Mouse (Mus musculus) retina, embryonic 14.5 days (tissue): ENCODE measurements around the gene Foxo1.

Source experiments
- DNase-seq: peaks from one replicate; pipeline ENCODE4 v3.0.0-alpha.2; 2015; ENCODE audit warnings: low spot score

The Foxo1 gene

GRCm38 (mm10) chr3:52268737-52269513 is 789 bp downstream of the Foxo1 start:
- DNase-seq, result peak; percentile 49

GRCm38 (mm10) chr3:52269514-52270351 is 1.6 kb downstream of the Foxo1 start:
- peak; percentile 65 for DNase-seq

GRCm38 (mm10) chr3:52270511-52270910 is 2.4 kb downstream of the Foxo1 start:
- DNase-seq, result no peak

GRCm38 (mm10) chr3:52271376-52271775 is 3.2 kb downstream of the Foxo1 start:
- no peak for DNase-seq

- DNase-seq, result no peak
These were observed 4.3 kb downstream of the Foxo1 start for GRCm38 (mm10) chr3:52272376-52272865.

GRCm38 (mm10) chr3:52274475-52274874 is 6.3 kb downstream of the Foxo1 start:
- no peak for DNase-seq

GRCm38 (mm10) chr3:52275037-52275555 is 7.0 kb downstream of the Foxo1 start:
- no peak for DNase-seq

- no peak for DNase-seq
These were observed 12.5 kb downstream of the Foxo1 start for GRCm38 (mm10) chr3:52280681-52281080.

- no peak for DNase-seq
These were observed 13.7 kb downstream of the Foxo1 start for GRCm38 (mm10) chr3:52281882-52282281.

GRCm38 (mm10) chr3:52282369-52282768 is 14.2 kb downstream of the Foxo1 start:
- no peak for DNase-seq

- no peak for DNase-seq
These were observed 15.4 kb downstream of the Foxo1 start for GRCm38 (mm10) chr3:52283521-52283920.

- no peak for DNase-seq
These were observed 22.7 kb downstream of the Foxo1 start for GRCm38 (mm10) chr3:52290811-52291210.

- DNase-seq, result no peak
These were observed 24.4 kb downstream of the Foxo1 start for GRCm38 (mm10) chr3:52292498-52292897.

- no peak for DNase-seq
These were observed 25.8 kb downstream of the Foxo1 start for GRCm38 (mm10) chr3:52293946-52294345.

GRCm38 (mm10) chr3:52295688-52296087 is 27.6 kb downstream of the Foxo1 start:
- no peak for DNase-seq

- DNase-seq, result no peak
These were observed 28.2 kb downstream of the Foxo1 start for GRCm38 (mm10) chr3:52296224-52296760.

GRCm38 (mm10) chr3:52297291-52298018 is 29.3 kb downstream of the Foxo1 start:
- no peak for DNase-seq

GRCm38 (mm10) chr3:52298683-52299082 is 30.5 kb downstream of the Foxo1 start:
- DNase-seq, result no peak

GRCm38 (mm10) chr3:52299376-52299775 is 31.2 kb downstream of the Foxo1 start:
- DNase-seq, result no peak

- DNase-seq, result no peak
These were observed 32.4 kb downstream of the Foxo1 start for GRCm38 (mm10) chr3:52300517-52300916.

GRCm38 (mm10) chr3:52303301-52303700 is 35.2 kb downstream of the Foxo1 start:
- DNase-seq, result no peak
